Mouse (Mus musculus) limb, embryonic 10.5 days (tissue): ENCODE results near the gene Prkar2b. TPM values are rescaled to one million over a fixed set of nuclear protein-coding genes. Genes with fewer than 3 reads are reported as not detected.

ENCODE experiments used
- DNase-seq: peaks from one replicate; pipeline ENCODE4 v3.0.0-alpha.2; 2017; ENCODE audit warnings: low spot score
- H3K27ac ChIP-seq: fragments of 300-500 bp; sonication (generic); 2 replicates; pipeline ENCODE4 v1.5.1; 2016; ENCODE audit warnings: mild to moderate bottlenecking
- H3K27me3 ChIP-seq: fragments of 300-500 bp; sonication (generic); 2 replicates; pipeline ENCODE4 v1.6.1; 2016; ENCODE audit warnings: low read depth, mild to moderate bottlenecking; ENCODE audit not compliant: poor library complexity, severe bottlenecking
- H3K36me3 ChIP-seq: fragments of 300-500 bp; sonication (generic); 2 replicates; pipeline ENCODE4 v1.6.1; 2016; ENCODE audit warnings: mild to moderate bottlenecking, moderate library complexity
- H3K4me1 ChIP-seq: fragments of 300-500 bp; sonication (generic); 2 replicates; pipeline ENCODE4 v1.6.1; 2016
- H3K4me3 ChIP-seq: fragments of 300-500 bp; sonication (generic); 2 replicates; pipeline ENCODE4 v1.5.1; 2016; ENCODE audit warnings: mild to moderate bottlenecking, moderate library complexity
- H3K9me3 ChIP-seq: fragments of 300-500 bp; sonication (generic); replicated peaks from 2 replicates; pipeline ENCODE4 v1.6.1; 2016; ENCODE audit warnings: mild to moderate bottlenecking
- WGBS: fragments of 180-500 bp; shearing (Covaris S2); methylation state at CpG from one replicate; pipeline ENCODE4 v1.1.7; 2016; 5-methylcytosine and 5-hydroxymethylcytosine counted together
- polyA plus RNA-seq: library from polyadenylated mRNA; unstranded; fragments of >200 nt; fragmentation: Nextera tagmentation; extraction: Ambion mirVana; gene quantifications from 2 replicates; pipeline ENCODE4 v1.2.1, GENCODE M21; 2016

Prkar2b gene
- polyA plus RNA-seq, 1 experiment from 2014 or later: 24.8 TPM

DNA sequence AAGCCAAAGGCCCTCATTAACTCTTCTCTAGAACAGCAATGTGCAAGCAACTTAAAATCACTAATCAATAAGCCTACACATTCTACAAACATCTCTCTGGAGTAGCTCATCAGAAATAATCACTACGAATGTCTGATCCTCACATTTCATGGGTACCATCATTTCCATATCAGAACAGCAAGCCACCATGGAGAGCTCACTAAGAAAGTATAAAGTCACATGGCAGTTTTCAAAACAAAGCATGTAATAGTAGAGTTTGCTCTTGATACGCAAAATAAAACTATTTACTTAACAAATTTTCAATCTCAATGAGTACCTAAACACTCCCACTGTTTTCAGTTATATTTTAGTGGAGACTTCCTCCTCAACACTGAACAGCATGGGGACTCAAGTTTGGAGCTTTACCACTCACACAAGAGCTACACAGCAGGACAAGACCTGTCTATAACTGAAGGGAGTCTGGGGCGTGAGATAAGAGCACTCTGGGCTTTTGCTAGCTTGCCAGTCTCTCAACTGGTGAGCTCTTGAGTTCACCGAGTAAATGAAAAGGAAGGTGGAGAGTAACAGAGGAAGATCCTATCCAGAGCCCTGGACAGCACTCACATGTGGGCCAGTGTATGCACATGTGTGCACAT, 118.0 kb downstream of the Prkar2b start:
- DNase-seq: no peak
- no peak overlapping the region for H3K27ac ChIP-seq

DNA sequence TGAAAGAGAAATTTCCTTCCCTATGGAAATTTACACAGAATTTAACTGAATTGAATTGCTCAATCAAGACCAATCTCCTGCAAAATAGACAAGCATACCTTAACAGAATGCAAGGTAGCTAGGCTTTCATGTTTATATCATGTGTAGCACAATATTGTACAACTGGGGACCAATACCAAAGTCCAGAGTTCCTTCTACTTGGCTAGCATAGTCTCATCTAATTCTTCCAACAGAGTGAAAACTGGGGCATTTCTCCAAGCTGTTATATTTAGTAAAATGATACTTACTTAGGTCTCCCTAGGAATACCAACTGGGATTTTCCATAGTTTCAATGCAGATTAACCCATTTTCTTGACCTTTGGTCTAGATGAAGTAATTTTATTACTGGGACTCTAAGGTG, 122.1 kb downstream of the Prkar2b start:
- H3K36me3 ChIP-seq: peaks cover 93% of the 10 kb centered on the region

More for the DNA sequence above, 118.0 kb downstream of the Prkar2b start:
- Histone ChIP-seq H3K9me3 (no peaks in the 10 kb centered on the region), H3K36me3 (peaks cover 56% of the 10 kb centered on the region), H3K27me3 (no peaks in the 10 kb centered on the region), H3K4me3 (no peak overlapping the region), H3K4me1 (no peaks in the 10 kb centered on the region)
- 96% methylated on average over 4 of the region's 4 CpGs for WGBS

DNA sequence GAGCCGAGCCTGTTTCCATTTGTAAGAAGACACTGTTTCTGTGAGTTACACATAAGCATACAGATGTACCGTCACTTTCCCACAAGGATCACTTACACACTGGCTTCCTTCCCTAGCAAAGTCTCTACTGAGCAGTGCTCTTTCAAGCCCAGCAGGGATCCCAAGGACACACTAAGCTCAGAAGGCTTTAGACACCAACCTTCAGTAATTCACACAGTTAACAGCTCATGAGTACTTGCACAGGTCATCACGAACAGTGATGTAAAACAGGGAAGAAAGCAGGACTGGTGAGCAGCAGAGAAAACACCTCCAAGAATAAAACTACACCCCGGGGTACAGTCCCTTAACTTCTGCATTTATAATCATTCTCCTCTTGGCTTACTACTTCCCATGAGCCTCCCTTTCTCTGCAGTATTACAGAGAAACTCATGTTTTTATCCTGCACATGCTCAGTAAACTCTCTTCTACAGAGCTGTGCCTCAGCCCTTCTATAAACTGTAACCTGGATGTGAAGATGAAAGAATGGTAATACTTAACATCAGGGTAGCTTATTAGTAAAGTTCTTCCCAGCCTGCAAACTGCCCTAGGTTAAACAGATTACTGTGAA, 122.6 kb downstream of the Prkar2b start:
- Histone ChIP-seq H3K27me3 (no peaks in the 10 kb centered on the region), H3K9me3 (no peaks in the 10 kb centered on the region), H3K4me1 (peaks cover 8% of the 10 kb centered on the region), H3K4me3 (no peak overlapping the region), H3K36me3 (peaks cover 93% of the 10 kb centered on the region), H3K27ac (no peak overlapping the region)
- no peak for DNase-seq
- WGBS: 93% methylated on average over 4 of the region's 4 CpGs

More for the DNA sequence above, 122.1 kb downstream of the Prkar2b start:
- Histone ChIP-seq H3K27ac (no peak overlapping the region), H3K4me1 (peaks cover 8% of the 10 kb centered on the region), H3K27me3 (no peaks in the 10 kb centered on the region), H3K4me3 (no peak overlapping the region), H3K9me3 (no peaks in the 10 kb centered on the region)
- no peak for DNase-seq

DNA sequence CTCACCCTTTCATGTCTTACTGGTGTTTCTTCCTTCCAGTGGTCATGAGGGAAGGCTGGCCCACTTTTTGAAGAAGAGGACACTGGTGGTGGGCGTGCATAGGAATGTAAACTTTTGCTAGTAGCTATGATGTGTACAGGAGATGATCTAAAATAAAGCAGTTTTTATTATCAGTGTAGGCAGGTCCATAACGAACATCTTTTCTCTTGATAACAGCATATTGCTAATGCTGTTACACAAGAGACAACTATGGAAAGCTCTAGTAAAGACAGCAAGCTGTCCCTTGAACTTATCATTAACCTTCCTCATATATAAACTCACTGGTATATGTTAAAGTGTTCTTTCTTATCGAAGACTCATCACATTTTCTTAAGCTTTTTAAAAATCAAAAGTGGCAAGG, 123.5 kb downstream of the Prkar2b start:
- 95% methylated on average over 3 of the region's 3 CpGs for WGBS
- H3K9me3 ChIP-seq: no peaks in the 10 kb centered on the region
- no peaks in the 10 kb centered on the region for H3K27me3 ChIP-seq
- H3K36me3 ChIP-seq: peaks cover 93% of the 10 kb centered on the region
- H3K27ac ChIP-seq: no peak overlapping the region
- H3K4me3 ChIP-seq: no peak overlapping the region
- H3K4me1 ChIP-seq: peaks cover 8% of the 10 kb centered on the region
- no peak for DNase-seq

DNA sequence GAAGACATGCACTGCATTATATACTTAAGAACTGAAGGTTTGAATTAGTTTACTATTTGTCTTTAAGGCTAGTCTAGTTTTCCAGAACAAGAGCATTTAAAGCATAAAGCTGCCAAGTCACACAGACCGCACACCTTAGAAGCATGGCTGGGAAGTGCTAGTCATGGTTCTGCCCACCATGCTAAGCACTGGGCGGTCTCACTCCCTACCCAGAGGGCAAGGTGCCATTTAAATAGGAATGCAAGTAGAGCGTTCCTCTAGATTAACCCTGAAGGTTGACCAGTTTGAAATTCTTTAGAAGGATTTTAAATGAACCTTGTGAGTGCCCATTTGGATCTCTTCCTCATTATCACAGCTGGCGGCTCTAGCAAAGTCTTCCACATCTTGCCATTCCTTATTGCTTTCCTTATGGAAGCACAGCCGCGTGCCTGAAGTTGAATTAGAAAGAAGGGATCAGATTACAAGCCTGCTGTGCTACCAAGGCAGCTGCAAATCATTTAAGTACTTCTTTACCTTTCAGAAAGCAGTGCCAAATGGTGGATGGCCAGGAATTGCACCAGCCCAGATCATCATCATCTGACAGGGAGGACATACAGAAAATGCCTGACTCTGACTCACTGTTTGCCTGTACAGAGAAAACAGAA, 124.3 kb downstream of the Prkar2b start:
- no peaks in the 10 kb centered on the region for H3K9me3 ChIP-seq
- peak; percentile 47 for DNase-seq
- WGBS: 27% methylated on average over 6 of the region's 6 CpGs
- H3K36me3 ChIP-seq: peaks cover 93% of the 10 kb centered on the region
- H3K4me1 ChIP-seq: peaks cover 8% of the 10 kb centered on the region
- H3K27me3 ChIP-seq: no peaks in the 10 kb centered on the region
- H3K27ac ChIP-seq: no peak overlapping the region
- H3K4me3 ChIP-seq: no peak overlapping the region

DNA sequence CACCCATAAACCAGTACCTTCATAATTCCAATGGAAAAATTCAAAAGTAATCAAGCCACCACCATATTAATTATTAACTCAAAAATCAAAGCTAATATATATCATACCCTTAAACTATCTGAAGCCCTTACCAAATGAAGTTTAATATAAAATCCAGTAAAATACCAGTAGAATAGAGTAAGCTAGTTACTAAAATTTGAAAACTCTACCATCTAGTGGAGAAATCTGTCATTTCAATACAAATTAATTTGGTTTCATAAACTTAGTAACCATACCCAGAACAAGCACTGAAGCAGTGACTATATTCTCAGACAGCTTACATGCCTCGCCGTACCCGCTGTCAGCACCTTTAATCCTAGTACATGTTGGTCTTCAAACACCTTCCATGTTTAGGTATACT, 129.3 kb downstream of the Prkar2b start:
- no peak overlapping the region for H3K27ac ChIP-seq
- no peaks in the 10 kb centered on the region for H3K27me3 ChIP-seq
- H3K4me3 ChIP-seq: no peak overlapping the region
- no peaks in the 10 kb centered on the region for H3K9me3 ChIP-seq
- DNase-seq: no peak
- peaks cover 99% of the 10 kb centered on the region for H3K36me3 ChIP-seq
- peaks cover 4% of the 10 kb centered on the region for H3K4me1 ChIP-seq
- WGBS: 96% methylated on average over 3 of the region's 3 CpGs

DNA sequence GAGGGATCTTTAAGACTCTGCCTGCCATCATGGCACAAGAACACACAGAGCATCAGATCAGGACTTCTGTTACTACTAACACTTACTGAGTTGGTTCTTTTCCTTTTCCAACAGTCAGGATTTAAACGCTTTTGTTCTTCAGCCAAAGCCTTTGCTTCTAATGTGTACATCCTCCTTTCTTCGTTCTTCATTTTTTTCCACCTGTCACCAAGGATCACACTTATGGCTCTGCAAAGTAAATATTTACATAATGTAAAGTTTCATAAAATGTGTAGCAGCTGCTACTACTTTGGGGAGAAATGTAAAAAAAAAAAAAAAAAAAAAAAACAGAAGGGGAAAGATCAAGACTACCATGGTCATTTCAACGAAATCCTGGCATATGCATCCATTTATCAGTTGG, 132.6 kb downstream of the Prkar2b start:
- DNase-seq: no peak
- Histone ChIP-seq H3K27ac (no peak overlapping the region), H3K9me3 (no peaks in the 10 kb centered on the region), H3K36me3 (peaks cover 93% of the 10 kb centered on the region), H3K4me1 (no peaks in the 10 kb centered on the region), H3K4me3 (no peak overlapping the region), H3K27me3 (no peaks in the 10 kb centered on the region)
- WGBS: 89% methylated on average over 3 of the region's 3 CpGs

DNA sequence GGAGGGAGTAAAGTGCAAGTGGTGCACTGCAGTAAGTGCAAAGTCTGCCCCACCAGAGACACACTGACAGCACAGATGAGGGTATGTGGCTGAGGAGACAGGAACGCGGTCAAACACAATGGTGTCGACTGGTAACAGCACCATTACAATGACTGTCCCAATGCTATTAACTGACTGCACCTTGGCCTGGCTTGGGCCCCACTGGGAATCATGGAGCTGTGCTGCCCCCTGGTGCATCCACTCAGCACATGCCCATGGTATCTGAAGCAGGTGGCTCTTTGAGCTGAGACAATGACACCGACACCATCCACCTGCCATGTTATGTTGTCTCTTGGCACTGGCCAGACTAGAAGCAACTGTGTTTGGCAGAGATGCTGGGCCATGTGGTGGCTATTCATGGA, 134.4 kb downstream of the Prkar2b start:
- peak; percentile 73 for DNase-seq
- H3K27ac ChIP-seq: no peak overlapping the region
- no peaks in the 10 kb centered on the region for H3K4me1 ChIP-seq
- peaks cover 78% of the 10 kb centered on the region for H3K36me3 ChIP-seq
- H3K4me3 ChIP-seq: no peak overlapping the region
- no peaks in the 10 kb centered on the region for H3K9me3 ChIP-seq
- WGBS: 64% methylated on average over 4 of the region's 4 CpGs
- H3K27me3 ChIP-seq: no peaks in the 10 kb centered on the region

DNA sequence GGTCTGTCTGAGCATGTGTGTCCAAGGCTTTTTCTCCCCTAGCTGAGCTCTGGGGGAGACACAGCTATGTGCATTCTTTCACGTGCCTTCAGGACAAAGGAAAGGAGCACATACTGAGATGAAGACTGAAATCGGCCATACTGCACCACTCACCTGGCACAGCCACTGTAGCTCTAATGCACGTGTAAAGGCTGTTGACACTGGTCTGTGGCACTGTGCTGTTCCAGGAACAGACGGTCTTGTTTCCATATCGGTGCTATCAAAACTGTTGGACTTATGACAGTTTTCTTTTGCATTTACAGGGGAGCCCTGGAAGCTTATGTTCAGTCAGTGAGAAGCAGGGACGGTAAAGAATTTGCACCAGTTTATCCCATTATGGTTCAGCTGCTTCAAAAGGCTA, 135.8 kb downstream of the Prkar2b start:
- Histone ChIP-seq H3K9me3 (no peaks in the 10 kb centered on the region), H3K36me3 (peaks cover 65% of the 10 kb centered on the region), H3K27me3 (no peaks in the 10 kb centered on the region), H3K4me3 (no peak overlapping the region), H3K4me1 (no peaks in the 10 kb centered on the region), H3K27ac (no peak overlapping the region)
- 89% methylated on average over 6 of the region's 6 CpGs for WGBS
- DNase-seq: no peak

DNA sequence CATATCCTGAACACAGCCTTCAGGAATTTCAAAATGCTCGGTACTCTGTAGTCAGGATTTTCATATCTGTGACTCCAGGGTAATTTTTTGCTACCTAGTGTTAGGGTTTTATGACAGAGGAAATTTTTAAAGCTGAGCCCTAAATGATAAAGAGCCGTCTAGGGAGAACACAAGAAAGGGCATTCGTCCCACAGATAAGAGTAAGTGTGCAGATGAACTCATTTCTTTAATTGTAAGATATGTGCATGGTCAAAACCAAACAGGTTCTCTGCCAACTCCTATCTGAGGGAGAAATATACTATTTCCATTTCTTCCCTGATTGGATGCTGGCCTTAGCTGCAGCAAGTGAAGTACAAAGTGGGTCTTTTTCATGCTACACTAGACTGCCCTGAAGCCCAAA, 137.0 kb downstream of the Prkar2b start:
- Histone ChIP-seq H3K36me3 (peaks cover 57% of the 10 kb centered on the region), H3K4me3 (no peak overlapping the region), H3K27ac (no peak overlapping the region), H3K4me1 (no peaks in the 10 kb centered on the region), H3K9me3 (no peaks in the 10 kb centered on the region), H3K27me3 (no peaks in the 10 kb centered on the region)
- DNase-seq: no peak
- 93% methylated on average over 3 of the region's 3 CpGs for WGBS

DNA sequence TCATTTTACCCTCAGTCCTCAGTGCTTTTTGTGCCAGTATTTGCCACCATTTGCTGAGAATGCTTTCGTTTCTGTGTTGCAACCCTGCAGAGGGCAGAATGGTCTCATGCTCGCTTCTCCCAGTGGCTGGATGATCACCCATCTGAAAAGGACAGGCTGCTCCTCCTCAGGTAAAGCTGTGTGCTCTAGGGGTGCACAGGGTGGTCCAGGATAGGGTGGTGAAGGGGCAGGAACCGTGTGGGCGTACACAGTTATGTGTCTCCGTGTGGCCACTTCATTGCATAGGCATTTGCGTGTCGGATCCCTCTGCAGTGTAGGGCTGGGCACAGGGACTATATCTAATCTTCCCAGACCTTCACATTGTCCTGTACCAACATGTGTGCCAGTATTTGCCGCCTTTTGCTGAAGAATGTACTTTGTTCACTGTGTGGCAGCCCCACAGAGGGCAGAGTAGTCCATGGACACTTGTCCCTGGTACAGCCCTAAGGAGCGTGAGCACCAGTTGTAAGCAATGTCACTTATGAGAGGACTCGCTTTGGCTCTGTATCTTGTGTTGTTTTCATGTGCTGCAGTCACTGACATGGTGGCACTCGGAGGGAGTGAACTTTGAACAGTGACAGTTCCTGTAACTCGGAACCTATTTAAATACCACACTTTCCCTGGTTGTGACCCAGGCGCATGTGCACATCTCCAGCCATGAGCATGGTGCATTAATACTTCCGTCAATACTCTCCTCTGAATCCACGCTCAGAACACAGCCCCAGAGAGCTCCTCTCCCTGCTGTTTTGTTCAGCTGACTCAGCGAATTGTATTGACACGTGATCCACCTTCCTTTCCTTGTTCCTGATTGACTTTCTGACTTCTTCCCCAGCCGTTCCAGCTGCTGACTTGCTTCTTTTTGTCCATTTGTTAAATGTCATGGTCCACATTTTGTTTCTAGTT, 140.4 kb downstream of the Prkar2b start:
- Histone ChIP-seq H3K9me3 (no peaks in the 10 kb centered on the region), H3K4me1 (no peaks in the 10 kb centered on the region), H3K27ac (no peak overlapping the region), H3K36me3 (peaks cover 23% of the 10 kb centered on the region), H3K27me3 (no peaks in the 10 kb centered on the region), H3K4me3 (no peak overlapping the region)
- 89% methylated on average over 18 of the region's 18 CpGs for WGBS
- no peak for DNase-seq

DNA sequence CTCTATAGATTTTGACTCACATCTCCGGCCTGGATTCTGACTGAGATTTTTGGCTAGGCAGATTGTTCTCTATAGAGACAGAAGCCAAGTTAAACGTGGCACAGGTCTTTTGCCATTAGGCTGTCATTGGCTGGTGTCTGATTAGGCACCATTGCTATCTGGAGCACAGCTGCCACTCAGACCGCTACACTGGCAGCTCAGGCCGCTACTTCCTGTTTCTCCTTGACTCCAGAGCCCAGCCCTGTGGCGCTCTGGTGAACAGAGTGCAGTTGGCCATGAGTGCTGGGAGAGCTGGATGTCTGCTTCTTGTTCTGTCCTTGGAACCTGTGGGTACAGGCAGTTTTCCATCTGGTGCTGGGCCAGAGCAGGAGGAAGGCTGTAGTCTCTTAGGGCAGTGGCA, 143.9 kb downstream of the Prkar2b start:
- Histone ChIP-seq H3K27ac (no peak overlapping the region), H3K9me3 (no peaks in the 10 kb centered on the region), H3K4me1 (no peaks in the 10 kb centered on the region), H3K27me3 (no peaks in the 10 kb centered on the region), H3K36me3 (peaks cover 5% of the 10 kb centered on the region; the same call in 1 of the 2 replicates), H3K4me3 (no peak overlapping the region)
- WGBS: 88% methylated on average over 5 of the region's 5 CpGs
- no peak for DNase-seq

DNA sequence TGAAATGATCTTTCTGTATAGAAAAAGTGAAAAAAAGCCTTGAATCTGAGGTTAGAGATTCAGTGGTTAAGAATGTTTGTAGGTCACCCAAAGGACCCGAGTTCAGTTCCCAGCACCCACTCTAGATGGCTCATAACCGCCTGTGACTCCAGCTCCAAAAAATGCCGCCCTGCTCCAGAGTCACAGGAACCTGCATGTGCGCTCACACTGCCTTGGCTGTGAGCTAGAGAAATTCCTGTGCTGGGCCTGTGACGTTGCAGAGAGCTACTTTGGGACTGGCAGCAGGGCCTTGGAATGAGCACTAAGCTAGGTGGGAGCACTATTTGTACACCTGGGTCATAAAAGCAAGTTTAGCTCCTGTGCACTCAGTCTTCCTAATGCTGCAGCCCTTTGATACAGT, 144.4 kb downstream of the Prkar2b start:
- Histone ChIP-seq H3K36me3 (peaks cover 5% of the 10 kb centered on the region; the same call in 1 of the 2 replicates), H3K4me3 (no peak overlapping the region), H3K9me3 (no peaks in the 10 kb centered on the region), H3K27ac (no peak overlapping the region), H3K4me1 (no peaks in the 10 kb centered on the region), H3K27me3 (no peaks in the 10 kb centered on the region)
- DNase-seq: no peak
- WGBS: 90% methylated on average over 5 of the region's 5 CpGs
